Mouse (Mus musculus): ENCODE data around the gene Olfr853. TPM values are rescaled to one million over a fixed set of nuclear protein-coding genes. Genes with fewer than 3 reads are reported as not detected.

The Olfr853 gene
- not detected in 2 replicates for polyA plus RNA-seq (2014; fragmentation: Nextera tagmentation; extraction: Ambion mirVana)

DNA sequence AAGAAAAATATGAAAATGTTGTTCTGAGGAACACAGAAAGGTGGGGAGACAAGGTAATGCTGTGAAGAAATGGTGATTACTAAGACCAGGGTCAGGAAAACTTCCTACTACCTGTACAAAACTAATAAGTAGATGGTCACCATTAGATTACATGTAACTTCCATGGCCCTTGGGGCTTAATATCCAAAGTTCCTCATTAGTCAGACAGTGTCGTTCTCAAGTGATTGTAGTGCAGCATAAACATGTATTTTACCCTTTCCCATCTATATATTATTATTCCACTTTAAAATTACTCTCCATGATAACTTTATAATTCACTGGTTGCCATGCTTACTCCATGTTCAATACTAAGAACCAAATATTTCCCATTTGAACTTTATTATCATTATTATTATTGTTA is at the start of gene Olfr853:
TSS of gene Olfr853 (minus strand) at position 101 of the 400 bp plus-strand sequence.
- H3K4me2 ChIP-seq (ENCODE audit: low read length), result no peak within 1 kb of the TSS
- no peaks in the 10 kb centered on the region for H3K4me1 ChIP-seq (ENCODE audit: control insufficient read depth in 2 of 2, insufficient read depth in 2 of 2, low read length in 2 of 2)
- H3K9ac ChIP-seq (ENCODE audit: low read length), result no peak within 1 kb of the TSS
- WGBS, result 73% methylated on average over 1 of the region's 1 CpGs
- H3K27ac ChIP-seq (replicated peaks in 1 of 2; ENCODE audit: control insufficient read depth in 1 of 2, insufficient read depth in 1 of 2, low read depth in 2 of 2, low read length in 2 of 2), result no peak within 1 kb of the TSS
- H3K9me3 ChIP-seq (ENCODE audit: control insufficient read depth, low read length), result no peaks in the 10 kb centered on the region
- no peaks in the 10 kb centered on the region for H3K36me3 ChIP-seq (ENCODE audit: control insufficient read depth, insufficient read depth, low read length)
- no peak within 1 kb of the TSS for H3K4me3 ChIP-seq (ENCODE audit: control insufficient read depth in 1 of 2, insufficient read depth in 1 of 2, low read depth in 1 of 2, low read length in 2 of 2)
- no peaks in the 10 kb centered on the region for H3K27me3 ChIP-seq (ENCODE audit: control insufficient read depth, insufficient read depth, low read length)
- ATAC-seq (ENCODE audit: insufficient number of reproducible peaks, insufficient read depth, low FRiP score, low read depth), result no peak

DNA sequence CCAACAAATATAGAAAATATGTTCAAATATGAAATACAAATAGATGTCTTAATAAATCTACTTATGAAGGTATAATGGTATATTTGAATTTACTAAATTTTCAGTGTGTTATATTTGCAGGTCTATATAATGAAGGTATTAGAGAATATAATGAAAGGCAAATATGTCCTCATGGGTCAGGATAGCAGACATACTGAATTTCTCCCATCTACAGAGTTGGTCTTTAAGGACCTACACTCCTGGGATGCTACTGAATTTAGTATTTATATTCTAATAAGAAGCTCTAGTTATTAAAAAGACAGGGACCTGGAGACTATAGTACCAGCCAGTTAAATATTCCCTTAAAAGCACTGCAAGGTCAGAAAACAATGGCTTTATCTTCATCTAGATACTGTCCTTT is 41.4 kb upstream of the Olfr853 start, which contains the start of gene Olfr855:
TSS of gene Olfr855 (plus strand) at position 301 of the 400 bp plus-strand sequence.
- no peak for ATAC-seq (ENCODE audit: insufficient number of reproducible peaks, insufficient read depth, low FRiP score, low read depth)
- no peak within 1 kb of the TSS for H3K4me2 ChIP-seq (ENCODE audit: low read length)
- H3K4me3 ChIP-seq (ENCODE audit: control insufficient read depth in 1 of 2, insufficient read depth in 1 of 2, low read depth in 1 of 2, low read length in 2 of 2), result no peak within 1 kb of the TSS
- H3K9me3 ChIP-seq (ENCODE audit: control insufficient read depth, low read length), result 0 out of 2 replicates have a peak, but pooled peaks cover 4% of the 10 kb centered on the region
- H3K27me3 ChIP-seq (ENCODE audit: control insufficient read depth, insufficient read depth, low read length), result no peaks in the 10 kb centered on the region
- no peaks in the 10 kb centered on the region for H3K4me1 ChIP-seq (ENCODE audit: control insufficient read depth in 2 of 2, insufficient read depth in 2 of 2, low read length in 2 of 2)
- no peak within 1 kb of the TSS for H3K27ac ChIP-seq (replicated peaks in 1 of 2; ENCODE audit: control insufficient read depth in 1 of 2, insufficient read depth in 1 of 2, low read depth in 2 of 2, low read length in 2 of 2)
- H3K9ac ChIP-seq (ENCODE audit: low read length), result no peak within 1 kb of the TSS
- H3K36me3 ChIP-seq (ENCODE audit: control insufficient read depth, insufficient read depth, low read length), result no peaks in the 10 kb centered on the region

DNA sequence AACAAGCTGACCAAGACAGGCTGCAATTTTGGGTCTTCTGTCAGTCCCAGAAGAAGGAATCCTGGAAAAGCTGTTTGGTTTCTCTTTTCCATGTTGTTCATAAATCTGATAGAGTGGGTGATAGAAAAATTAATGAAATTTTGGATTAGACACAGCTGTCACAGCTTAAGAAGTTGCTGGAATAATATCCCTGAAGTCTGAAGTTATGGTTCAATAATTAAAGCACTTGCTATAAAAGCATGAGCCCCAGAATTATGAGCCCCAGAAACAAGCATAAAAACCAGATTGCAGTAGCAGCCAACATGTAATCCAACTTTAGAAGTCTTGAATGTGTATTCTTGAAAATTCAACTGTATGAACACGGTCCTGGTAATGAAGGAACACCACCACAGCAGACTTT is 26.4 kb upstream of the Olfr853 start, which contains the start of gene Olfr854:
TSS of gene Olfr854 (minus strand) at position 101 of the 400 bp plus-strand sequence.
- H3K4me2 ChIP-seq (ENCODE audit: low read length), result no peak within 1 kb of the TSS

DNA sequence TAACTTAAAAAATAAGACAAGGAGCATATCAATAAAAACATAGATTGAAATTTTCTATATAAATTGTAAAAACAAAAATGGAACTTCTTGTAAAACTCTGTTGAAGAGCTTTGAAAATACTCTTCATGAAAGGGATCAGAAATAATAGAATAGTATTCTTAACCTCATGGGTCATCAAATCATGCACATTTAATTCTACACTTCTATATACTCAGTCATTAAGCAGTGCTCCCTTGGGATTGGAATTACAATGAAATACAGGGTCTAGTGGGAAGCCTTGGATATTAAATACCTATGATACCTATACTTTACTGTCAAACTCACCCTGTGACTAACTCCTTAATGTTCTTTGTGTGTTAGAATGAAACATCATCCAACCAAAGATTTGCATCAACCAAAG is 47.9 kb downstream of the Olfr853 start, which contains the start of gene Olfr851:
TSS of gene Olfr851 (plus strand) at position 301 of the 400 bp plus-strand sequence.
- no peak within 1 kb of the TSS for H3K27ac ChIP-seq (replicated peaks in 1 of 2; ENCODE audit: control insufficient read depth in 1 of 2, insufficient read depth in 1 of 2, low read depth in 2 of 2, low read length in 2 of 2)
- no peak within 1 kb of the TSS for H3K4me2 ChIP-seq (ENCODE audit: low read length)
- H3K36me3 ChIP-seq (ENCODE audit: control insufficient read depth, insufficient read depth, low read length), result no peaks in the 10 kb centered on the region
- no peaks in the 10 kb centered on the region for H3K4me1 ChIP-seq (ENCODE audit: control insufficient read depth in 2 of 2, insufficient read depth in 2 of 2, low read length in 2 of 2)
- H3K9ac ChIP-seq (ENCODE audit: low read length), result no peak within 1 kb of the TSS
- ATAC-seq (ENCODE audit: insufficient number of reproducible peaks, insufficient read depth, low FRiP score, low read depth), result no peak
- peaks cover 9% of the 10 kb centered on the region; the same call in 1 of the 2 replicates for H3K9me3 ChIP-seq (ENCODE audit: control insufficient read depth, low read length)
- no peak within 1 kb of the TSS for H3K4me3 ChIP-seq (ENCODE audit: control insufficient read depth in 1 of 2, insufficient read depth in 1 of 2, low read depth in 1 of 2, low read length in 2 of 2)
- no peaks in the 10 kb centered on the region for H3K27me3 ChIP-seq (ENCODE audit: control insufficient read depth, insufficient read depth, low read length)

More for the DNA sequence above, 26.4 kb upstream of the Olfr853 start, which contains the start of gene Olfr854:
- Histone ChIP-seq H3K4me1 (ENCODE audit: control insufficient read depth in 2 of 2, insufficient read depth in 2 of 2, low read length in 2 of 2) (no peaks in the 10 kb centered on the region), H3K4me3 (ENCODE audit: control insufficient read depth in 1 of 2, insufficient read depth in 1 of 2, low read depth in 1 of 2, low read length in 2 of 2) (no peak within 1 kb of the TSS), H3K9me3 (ENCODE audit: control insufficient read depth, low read length) (0 out of 2 replicates have a peak, but pooled peaks cover 8% of the 10 kb centered on the region), H3K27ac (replicated peaks in 1 of 2; ENCODE audit: control insufficient read depth in 1 of 2, insufficient read depth in 1 of 2, low read depth in 2 of 2, low read length in 2 of 2) (no peak within 1 kb of the TSS), H3K36me3 (ENCODE audit: control insufficient read depth, insufficient read depth, low read length) (no peaks in the 10 kb centered on the region), H3K9ac (ENCODE audit: low read length) (no peak within 1 kb of the TSS), H3K27me3 (ENCODE audit: control insufficient read depth, insufficient read depth, low read length) (no peaks in the 10 kb centered on the region)
- ATAC-seq (ENCODE audit: insufficient number of reproducible peaks, insufficient read depth, low FRiP score, low read depth), result no peak
- WGBS, result 61% methylated on average over 1 of the region's 1 CpGs

Other genes with a start within 250 kb of the Olfr853 start
- not detected in 2 replicates for gene Olfr844, start 224.7 kb downstream of the Olfr853 start, polyA plus RNA-seq (2014; fragmentation: Nextera tagmentation; extraction: Ambion mirVana)
- gene Olfr845, start 204.6 kb downstream of the Olfr853 start, polyA plus RNA-seq (2014; fragmentation: Nextera tagmentation; extraction: Ambion mirVana), result not detected in 2 replicates
- not detected in 2 replicates for gene Olfr846, start 177.1 kb downstream of the Olfr853 start, polyA plus RNA-seq (2014; fragmentation: Nextera tagmentation; extraction: Ambion mirVana)
- not detected in 2 replicates for gene Olfr847, start 162.4 kb downstream of the Olfr853 start, polyA plus RNA-seq (2014; fragmentation: Nextera tagmentation; extraction: Ambion mirVana)
- not detected in 2 replicates for gene Olfr849, start 100.8 kb downstream of the Olfr853 start, polyA plus RNA-seq (2014; fragmentation: Nextera tagmentation; extraction: Ambion mirVana)
- not detected in 2 replicates for gene Olfr850, start 62.8 kb downstream of the Olfr853 start, polyA plus RNA-seq (2014; fragmentation: Nextera tagmentation; extraction: Ambion mirVana)
- not detected in 2 replicates for gene Olfr851, start 47.8 kb downstream of the Olfr853 start, polyA plus RNA-seq (2014; fragmentation: Nextera tagmentation; extraction: Ambion mirVana)
- gene Olfr854, start 26.3 kb upstream of the Olfr853 start, polyA plus RNA-seq (2014; fragmentation: Nextera tagmentation; extraction: Ambion mirVana), result not detected in 2 replicates
- gene Olfr855, start 41.5 kb upstream of the Olfr853 start, polyA plus RNA-seq (2014; fragmentation: Nextera tagmentation; extraction: Ambion mirVana), result not detected in 2 replicates
- 20.6 and 21.0 TPM in 2 replicates for gene Zfp317, start 81.0 kb upstream of the Olfr853 start, polyA plus RNA-seq (2014; fragmentation: Nextera tagmentation; extraction: Ambion mirVana)
- not detected in 2 replicates for gene Olfr857, start 168.4 kb upstream of the Olfr853 start, polyA plus RNA-seq (2014; fragmentation: Nextera tagmentation; extraction: Ambion mirVana)
- not detected in 2 replicates for gene Olfr58, start 239.2 kb upstream of the Olfr853 start, polyA plus RNA-seq (2014; fragmentation: Nextera tagmentation; extraction: Ambion mirVana)